Mouse (Mus musculus): Measurements from ENCODE around the gene Hoxa6.

Gene Hoxa6

DNA sequence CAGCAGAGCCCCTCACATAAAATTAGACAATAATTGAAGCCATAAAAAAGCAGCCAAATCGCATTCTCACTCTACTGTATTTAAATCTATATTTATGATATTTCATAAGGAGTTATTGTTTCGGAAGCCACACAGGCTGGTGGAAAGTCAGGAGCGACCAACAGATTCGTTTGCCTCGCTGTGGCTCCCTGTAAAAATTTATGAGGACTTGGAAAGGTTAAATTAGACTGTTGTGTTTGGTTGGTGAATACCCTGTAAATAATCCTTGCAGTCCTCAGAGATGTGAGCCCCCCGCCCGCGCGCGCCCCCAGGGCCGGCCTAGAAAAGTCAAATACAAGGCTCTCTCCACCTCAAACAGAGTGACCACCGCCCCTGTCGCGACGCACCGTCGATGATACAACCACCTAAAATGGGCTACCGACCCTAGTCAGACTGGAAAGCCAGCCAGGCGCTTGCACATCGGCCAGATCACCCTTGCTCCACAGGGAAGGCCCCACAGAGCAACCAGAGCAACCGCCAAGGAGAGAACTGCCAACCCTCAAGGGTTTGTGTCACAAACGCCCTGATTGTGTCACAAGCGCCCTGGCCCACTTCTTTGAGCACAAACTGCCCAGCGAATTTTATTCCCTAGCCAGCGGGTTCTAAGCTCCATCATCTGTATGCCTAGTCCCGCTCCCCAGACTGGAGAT, 18.2 kb upstream of the Hoxa6 start:
- DNase-seq (ENCODE audit: low spot score), result no peak

DNA sequence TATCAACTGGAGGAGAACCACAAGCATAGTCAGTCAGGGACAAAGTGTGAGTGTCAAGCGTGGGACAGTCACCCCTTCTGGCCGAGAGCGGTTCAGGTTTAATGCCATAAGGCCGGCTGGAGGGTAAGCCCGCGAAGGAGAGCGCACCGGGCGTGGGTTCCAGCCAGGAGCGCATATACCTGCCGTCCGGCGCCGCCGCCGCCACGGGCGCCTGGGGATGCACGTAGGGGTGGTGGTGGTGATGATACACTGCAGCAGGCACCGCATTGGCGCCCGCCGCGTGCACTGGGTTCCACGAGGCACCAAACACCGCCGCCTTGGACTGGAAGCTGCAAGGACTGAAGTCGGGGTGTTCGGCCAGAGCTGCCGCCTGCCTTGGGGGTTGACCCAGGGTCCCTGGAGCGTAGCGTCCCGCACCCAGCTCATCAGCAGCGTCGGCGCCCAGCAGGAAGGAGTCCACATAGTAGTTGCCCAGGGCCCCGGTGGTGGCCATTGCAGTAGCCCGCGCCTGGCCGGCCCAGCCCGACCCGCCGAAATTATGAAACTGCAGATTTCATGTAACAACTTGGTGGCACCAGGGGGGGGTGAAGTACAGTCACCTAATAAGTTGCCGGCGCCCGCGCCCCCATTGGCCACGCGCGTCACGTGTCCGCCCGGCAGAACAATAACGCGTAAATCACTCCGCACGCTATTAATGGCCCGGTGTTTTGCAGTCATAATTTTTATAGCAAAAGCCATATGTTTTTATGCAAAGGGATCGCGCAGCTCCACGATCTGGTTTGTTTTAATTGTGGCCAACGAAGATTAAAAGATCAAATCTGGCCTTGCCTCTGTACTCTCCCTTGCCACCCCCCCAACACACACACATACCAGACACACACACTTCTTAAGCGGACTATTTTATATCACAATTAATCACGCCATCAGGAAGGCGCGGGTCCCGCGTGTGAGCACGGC, 17.4 kb upstream of the Hoxa6 start:
- DNase-seq (ENCODE audit: low spot score), result no peak

DNA sequence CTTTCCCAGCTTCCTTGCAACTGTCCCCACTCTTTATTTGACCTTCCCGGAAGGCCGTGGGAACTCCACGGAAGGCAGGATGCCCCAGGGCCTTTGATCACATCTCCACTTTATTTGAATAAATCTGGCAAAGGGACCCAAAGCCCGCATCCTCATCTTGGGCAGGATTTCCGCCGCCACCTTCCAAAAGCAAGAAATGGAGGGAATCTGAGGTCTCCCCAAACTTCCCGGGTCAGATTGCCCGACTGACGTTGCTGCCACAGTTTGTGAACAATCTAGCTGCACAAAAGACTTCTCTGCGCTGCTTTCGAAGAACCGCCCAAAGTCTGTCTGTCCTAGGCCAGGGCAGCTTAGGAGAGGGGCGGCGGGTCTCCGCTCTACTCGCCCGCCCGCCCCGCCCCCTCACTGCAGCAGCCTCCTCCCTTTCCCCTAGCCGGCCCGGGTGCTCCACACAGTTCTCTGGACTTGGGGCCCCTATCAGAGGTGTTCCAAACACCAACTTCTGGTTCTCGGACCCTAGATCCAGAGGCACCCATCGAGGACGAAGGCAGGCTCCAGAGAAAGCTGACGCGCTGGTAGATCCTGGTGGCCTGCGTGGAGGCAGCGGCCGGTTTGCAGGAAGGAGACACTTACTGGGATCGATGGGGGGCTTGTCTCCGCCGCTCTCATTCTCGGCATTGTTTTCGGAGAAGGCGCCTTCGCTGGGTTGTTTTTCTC, 16.5 kb upstream of the Hoxa6 start:
- no peak for DNase-seq (ENCODE audit: low spot score)

DNA sequence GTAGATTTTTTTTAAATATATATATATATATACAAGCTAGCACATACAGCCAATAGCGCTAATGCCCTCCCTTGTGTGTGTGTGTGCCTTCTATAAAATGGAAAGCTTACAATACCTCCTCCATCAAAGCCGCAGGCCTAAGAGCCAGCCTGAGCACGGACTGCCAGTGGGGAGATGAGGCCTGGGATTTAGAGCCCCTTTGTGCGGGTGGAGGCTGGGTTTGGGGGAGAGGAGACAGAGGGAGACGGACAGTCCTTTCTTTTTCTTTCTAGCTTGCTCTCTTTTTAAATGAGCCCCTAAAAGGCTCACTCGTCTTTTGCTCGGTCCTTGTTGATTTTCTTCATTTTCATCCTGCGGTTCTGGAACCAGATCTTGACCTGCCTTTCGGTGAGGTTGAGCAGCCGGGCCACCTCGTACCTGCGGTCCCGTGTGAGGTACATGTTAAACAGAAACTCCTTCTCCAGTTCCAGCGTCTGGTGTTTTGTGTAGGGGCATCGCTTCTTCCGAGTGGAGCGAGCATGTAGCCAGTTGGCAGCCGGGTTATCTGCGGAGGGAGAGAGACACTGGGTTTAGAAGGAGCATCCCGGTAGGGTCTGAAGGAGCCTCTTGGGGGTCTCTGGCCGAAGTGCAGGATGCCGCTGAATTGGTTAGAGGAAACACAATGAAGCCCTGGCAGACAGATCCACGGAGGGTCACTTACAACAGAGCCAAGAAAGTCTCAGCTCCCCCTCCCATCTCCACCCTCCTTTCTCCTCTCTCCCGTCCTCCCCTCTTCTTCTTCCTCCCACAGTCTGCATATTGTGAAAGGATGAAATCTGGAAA, 15.6 kb upstream of the Hoxa6 start:
- no peak for DNase-seq (ENCODE audit: low spot score)

DNA sequence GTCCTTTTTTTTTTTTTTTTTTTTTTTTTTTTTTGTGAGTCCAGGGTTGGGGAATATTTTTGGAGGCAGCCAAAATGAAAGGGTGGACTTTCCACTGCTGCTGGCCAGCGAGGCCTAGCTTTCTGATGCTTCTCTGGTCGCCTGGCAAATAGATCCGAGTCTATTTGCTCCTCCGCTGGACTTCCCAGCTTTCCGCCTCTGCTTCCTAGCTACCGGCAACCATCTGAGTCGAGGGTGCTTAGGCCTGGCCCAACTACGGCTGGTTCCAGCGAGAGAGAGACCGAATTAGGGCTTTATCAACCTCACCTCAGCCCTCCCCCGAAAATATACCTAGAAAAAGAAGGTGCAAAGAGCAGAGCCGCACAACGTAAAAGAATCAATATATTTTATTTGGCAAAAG, 14.2 kb upstream of the Hoxa6 start:
- no peak for DNase-seq (ENCODE audit: low spot score)

DNA sequence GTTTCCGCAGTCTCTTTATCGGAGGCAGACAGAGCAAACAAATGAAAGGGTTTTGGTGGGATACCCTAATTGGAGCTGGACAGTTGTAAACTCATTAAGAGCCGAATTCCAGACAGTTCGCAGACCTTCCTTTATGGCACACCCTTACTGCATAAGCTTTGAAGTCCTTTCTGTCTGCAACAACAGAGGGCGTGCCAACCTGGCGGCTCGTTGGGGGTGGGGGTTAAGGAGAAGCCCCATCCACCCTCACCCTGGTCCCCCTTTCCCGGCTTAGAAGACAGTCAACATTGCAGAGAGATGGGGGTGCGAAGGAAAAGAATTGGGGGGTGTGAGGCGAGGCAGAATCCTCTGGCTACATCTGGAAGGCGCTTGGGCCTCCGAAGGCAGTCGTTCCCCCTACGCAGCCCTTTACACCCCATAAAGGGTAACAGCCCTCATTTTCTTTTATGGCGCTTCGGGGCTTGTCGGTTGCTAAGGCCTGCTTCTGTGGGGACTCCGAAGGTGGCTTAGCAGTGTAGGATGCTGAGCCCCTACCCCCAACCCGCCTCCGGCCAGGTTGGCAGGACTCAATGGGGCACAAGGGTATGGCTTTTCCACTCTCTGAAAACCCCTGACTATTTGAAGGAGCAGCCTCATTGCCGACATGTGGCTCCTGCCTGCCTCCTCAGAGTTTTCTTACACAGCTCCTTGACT, 13.6 kb upstream of the Hoxa6 start:
- DNase-seq (ENCODE audit: low spot score), result no peak

DNA sequence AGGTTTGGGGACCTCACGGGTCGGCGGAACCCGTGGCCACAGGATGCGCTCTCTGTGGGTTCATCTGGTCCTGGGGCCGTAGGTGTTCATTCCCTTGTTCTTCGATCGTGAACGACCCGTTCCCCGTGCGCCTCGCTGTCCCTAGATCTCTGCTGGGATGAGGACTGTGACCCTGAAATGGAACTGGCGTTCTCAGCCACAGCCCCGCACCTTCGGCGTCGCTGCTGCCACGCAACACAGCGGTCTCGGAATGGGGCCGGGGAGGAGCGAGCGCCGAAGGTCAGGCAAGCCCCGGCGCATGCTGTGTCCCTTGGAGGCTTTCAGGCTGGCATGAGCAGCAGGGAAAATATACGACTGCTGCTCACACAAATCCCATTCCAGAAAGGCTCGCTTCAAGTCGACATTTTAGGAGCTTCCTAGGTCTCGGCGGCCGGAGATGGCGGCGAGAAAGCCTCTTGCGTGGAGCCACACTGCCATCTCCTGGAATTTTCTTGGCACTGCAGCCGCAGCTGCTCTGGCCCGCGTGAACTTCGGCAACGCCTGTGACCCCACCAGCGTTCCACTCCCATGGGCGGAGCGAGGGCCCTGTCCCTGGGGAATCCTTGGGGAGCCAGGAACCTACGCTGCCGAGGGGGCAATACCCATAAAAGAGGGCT, 12.9 kb upstream of the Hoxa6 start, which contains the start of gene Hoxa7:
Gene Hoxa7 (minus strand): TSS at position 518 of the 656 bp plus-strand sequence.
- DNase-seq (ENCODE audit: low spot score), result peak; percentile 82

DNA sequence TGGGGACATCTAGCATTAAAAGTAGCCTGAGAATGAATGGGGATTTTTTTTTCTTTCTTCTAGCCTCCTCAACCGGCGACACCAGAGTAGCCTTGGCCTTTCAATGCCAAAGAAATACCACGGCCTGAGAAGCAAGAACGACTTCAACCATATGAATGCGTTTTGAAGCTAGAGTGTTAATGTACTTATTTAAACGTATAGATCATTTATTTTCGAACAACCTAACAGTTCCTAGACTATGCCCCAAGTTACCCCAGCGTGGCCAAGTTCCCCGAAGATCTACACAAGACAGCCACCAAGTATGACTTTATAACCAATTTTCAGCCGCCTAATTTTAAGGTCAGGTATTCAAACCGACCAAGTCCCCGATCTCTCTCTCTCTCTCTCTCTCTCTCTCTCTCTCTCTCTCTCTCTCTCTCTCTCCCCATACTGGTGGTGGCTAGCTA, 12.4 kb upstream of the Hoxa6 start:
- no peak for DNase-seq (ENCODE audit: low spot score)

DNA sequence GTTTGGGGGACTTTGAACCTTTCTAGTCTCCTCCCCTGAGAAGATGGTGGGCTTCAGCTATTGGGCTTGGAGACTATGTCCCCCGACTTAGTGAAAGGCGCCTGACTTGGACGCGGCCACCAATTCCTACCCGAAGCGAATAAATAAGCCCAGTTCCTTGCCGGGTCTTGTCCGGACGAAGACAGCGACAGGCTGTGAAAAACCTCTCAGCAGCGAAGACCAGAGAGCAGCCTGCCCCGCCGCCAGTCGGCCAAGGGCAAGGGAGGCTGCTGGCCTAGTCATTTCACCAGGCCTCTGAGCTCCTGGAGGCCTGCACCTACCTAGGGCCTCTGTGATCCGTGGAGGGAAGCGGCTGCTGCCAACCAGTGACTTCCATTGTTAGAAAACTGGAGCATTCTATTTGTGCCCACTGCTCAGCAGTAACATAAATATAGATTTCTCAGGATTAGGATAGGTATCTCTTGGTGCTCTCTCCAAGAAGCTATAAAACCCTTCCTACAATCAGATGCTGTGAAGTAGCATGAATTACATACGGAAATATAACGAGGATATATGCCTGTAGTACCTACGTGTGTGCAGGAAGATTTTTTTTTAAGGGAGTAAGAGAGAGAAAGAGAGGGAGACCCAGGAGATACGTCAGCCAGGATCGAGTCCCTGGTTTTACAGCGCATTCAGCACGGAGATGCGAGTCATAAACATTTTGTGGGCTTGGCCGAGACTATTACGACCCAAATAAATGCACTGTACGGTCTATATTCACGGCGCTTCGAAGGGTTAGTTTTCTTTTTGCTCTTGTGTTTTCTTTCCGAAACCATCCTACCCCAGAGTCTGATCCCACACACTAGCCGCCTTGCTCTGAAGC, 11.7 kb upstream of the Hoxa6 start:
- DNase-seq (ENCODE audit: low spot score), result peak; percentile 17

DNA sequence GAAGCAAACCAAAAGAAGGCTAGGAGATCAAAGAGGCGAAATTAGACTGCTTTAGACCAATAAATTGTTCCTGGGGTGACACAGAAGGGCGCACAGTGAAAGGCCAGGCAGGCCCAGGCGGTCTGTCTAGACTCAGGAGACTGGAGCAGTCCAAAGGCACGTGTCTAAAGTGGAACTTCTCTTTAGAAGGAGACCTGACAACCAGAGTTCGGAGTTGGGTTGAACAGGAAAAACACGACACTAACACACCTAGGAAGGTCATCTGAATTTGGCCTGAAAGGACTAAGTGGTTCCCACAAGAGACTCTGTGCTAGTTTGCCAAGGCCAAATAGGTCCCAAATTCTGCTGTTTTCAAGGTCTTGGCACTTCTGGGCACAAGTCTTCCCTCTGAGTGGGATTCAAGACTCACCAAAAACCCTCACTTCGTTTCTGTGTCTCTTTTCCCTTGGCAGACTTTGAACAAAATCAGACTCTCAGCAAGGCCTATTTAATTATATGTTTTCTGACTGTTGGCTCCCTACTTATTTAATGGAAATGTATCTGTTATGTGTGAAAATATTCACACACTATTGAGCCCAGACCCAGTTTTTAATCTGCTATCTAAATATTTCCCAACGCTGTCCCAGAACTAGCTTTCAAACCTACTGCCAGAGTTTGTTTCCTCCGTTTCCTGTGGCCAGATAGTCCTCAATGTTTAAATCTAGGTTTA, 10.9 kb upstream of the Hoxa6 start:
- no peak for DNase-seq (ENCODE audit: low spot score)

DNA sequence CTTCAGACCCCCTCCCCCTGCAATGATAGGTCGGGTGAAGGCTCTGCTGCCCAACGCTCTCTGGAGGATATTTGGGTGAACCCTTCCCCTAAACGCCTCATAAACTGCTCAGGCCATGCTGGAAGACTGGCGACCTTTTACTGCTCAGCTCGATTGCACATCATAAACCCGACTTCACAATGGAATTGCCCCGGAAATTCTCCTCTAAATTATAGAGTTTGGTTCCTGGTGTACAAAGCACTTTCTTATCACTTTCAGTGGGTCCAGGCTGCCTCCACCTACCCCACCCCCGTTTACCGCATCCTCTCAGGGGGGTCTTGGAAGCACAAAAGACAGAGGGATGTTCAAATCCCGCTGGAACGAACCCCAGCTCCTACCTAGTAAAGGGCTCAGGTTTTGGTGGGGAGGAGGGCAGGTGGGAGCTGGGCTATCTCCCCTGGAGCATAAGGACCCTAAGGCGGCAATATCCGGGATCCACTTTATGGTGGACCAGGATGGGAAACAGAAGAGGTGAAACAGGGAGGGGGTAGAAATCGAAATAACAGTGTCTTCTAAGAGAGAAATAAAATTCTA, 10.2 kb upstream of the Hoxa6 start:
- no peak for DNase-seq (ENCODE audit: low spot score)

DNA sequence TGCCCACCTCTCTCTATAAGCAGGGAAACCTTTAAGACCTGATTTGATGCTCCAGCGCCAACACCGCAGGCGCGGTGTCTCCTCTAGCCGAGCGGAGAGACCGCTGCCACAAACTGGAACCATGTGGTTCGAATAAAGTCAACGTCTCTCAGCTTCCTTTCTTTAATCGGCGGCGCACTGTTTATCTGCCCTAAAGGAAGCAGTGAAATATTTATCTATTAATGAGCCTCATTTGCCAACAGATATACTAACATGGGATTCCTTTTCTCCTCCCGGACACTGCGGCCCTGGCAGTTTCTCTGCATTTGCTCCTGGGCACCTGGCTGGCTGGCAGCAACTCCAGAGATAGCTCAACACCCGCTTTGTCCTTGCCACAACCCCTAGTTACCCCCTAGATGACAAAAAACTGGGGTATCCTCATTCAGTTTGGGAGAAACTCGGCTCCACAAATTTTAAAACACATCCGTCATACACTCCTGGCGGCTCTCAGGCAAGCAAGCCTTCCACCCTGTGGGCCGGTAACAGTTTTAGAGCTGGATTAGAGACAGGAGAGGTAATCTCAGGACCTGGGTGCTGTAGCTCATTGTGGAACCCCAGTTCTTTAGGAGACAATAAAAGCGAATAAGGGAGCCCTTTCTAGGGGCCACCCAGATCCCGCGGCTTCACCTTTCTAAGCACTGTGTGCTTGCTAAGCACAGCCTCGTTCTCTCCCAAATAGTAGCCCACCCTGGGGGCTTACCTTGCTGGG, 9.5 kb upstream of the Hoxa6 start:
- DNase-seq (ENCODE audit: low spot score), result no peak

DNA sequence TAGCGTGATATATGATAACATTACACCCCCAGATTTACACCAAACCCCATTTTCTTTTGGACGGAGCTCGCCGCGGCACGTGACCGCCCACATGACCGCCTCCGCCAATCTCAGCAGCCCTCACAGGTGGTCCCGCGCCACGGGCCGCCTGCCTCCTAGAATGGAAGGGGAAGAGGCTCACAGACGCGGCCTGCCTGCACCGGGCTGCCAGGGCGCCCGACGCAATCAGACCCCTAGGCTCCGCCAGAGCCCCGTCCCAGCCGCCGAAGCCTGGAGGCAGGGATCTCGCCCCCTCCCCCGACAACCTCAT, 8.9 kb upstream of the Hoxa6 start:
- DNase-seq (ENCODE audit: low spot score), result peak; percentile 79

DNA sequence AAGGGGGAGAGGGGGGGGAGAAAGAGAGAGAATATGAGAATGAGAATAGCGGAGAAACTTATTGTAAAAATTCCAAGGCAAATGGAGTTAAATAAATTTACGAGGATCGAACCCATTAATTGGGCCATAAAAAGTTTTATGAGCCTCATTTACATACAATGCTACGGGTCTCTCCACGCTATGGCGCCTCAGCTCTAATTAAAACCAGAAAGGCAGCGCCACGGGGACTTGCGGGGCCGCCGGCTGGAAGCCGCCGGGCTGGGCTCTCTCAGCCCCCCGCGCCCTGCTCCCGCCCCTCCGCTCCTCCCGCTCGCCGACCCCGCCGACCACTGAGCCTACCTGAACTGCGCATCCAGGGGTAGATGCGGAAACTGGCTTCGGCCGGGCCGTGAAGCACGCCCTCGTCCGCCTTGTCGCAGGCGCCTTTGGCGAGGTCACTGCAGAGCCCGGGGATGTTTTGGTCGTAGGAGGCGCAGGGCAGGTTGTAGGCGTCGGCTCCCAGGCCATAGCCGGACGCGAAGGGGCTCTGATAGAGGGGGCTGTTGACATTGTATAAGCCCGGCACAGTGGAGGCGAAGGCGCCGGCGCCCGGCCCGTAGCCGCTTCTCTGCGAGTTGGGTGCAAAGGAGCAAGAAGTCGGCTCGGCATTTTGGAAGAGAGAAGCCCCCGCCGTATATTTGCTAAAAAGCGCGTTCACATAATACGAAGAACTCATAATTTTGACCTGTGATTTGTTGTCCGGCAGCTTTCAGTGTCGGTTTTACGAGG, 8.4 kb upstream of the Hoxa6 start:
- DNase-seq (ENCODE audit: low spot score), result no peak

DNA sequence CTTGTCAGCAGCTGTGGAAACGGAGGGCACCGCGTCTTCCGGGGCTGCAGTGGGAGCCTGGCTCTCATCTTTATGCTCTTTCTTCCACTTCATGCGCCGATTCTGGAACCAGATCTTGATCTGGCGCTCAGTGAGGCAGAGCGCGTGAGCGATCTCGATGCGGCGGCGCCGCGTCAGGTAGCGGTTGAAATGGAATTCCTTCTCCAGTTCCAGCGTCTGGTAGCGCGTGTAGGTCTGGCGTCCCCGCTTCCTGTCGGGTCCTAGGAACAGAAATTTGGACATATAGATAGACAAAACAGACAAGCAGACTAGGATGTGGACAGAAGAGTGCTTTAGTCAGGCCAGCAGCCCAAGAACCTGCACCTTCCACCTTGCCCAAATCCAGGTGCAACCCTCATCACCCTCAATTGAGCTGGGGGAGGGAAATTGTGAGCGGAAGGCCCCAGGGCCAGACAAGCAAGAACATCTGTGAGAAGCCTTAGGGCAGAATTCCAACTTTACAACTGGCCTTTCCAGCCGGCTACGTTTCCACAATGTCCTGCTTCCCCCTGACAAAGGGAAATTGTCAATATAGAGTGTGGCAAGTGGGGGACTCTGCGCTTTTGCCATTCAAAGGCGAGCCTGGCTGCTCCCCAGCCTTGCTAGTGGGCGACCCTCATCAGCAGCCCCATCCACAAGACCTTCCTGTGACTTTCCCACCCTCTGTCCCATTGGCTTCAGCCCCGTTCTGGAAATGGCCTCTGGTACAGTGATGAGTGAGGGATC, 7.4 kb upstream of the Hoxa6 start:
- no peak for DNase-seq (ENCODE audit: low spot score)

DNA sequence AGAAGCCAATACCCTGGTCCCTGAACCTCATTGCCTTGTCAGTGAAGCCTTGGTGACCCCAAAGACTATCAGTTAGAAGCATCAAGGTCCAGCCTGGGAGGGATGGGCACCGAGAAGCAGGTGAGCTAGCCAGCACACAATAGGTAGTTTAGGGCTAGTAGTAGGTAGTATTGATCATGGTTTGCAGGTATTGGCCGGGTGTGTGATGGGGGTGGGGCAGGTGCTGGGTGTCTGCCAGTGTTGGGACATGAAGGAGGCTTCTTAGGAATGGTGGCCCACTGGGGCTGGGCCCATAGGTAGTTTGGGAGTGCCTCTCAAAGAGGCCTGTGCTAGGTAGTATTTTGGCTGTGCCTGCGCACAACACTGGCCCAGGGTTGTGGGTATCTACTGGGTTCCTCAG, 6.5 kb upstream of the Hoxa6 start:
- DNase-seq (ENCODE audit: low spot score), result no peak
